9 mouse cellular contexts compared by ENCODE assay signal in the genomic region with DNA sequence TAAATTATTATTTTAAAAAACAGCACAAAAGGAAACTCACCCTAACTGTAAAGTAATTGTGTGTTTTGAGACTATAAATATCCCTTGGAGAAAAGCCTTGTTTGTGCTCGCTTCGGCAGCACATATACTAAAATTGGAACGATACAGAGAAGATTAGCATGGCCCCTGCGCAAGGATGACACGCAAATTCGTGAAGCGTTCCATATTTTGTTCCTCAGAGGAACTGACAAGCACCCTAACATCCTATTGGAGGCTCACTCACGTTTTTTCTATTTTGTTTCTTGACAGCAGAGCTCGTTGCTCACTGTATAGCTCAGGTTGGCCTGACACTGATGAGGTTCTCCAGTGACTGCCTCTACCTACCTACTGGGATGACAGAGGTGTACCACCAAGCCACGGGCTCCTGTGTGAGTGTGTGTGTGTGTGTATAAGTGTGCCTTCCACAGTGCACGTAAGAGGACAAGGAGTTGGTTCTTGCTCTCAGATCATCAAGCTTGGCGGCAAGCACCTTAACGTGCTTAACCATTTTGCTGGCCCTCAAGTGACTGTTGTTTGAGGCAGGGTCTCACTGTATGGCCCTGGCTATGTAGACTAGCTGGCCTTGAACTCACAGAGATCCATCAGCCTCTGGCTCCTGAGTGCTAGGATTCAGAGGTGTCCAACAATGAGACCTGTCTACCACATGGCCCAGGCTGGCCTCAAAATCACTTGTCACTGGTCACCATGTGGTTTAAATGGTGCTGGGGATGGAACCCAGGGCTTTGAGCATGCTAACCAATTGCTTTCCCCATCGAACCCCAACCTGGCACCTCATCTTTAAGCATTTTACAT. TPM values are rescaled to one million over a fixed set of nuclear protein-coding genes. Genes with fewer than 3 reads are reported as not detected.
DNase-seq lines count a peak whose midpoint lies in the region; ATAC-seq lines count a peak whose summit lies in the region.
"Had no signal": no experiment of that assay in that cellular context is flagged by ENCODE, and none has a peak within 500 bp of the region (broad histone marks: within the 10 kb centered on the region; RNA-seq: fewer than 3 reads in every experiment).

No protein-coding gene starts in this region.

- H3K4me2 ChIP-seq in midbrain, embryonic 15.5 days: peak overlapping the region; percentile 47

- peaks cover 12% of the 10 kb centered on the region for H3K36me3 ChIP-seq in midbrain, embryonic 15.5 days (replicated peaks)

- peak overlapping the region; percentile 99 for H3K27ac ChIP-seq in midbrain, embryonic 15.5 days

- H3K27me3 ChIP-seq in midbrain, embryonic 15.5 days (replicated peaks): no peaks in the 10 kb centered on the region
- H3K27me3 ChIP-seq: Patski had no signal

- intact Hi-C loops in heart, postnatal 10 days (cut with DNase I): no loop called here

- 22% methylated on average over 14 of the region's 14 CpGs for WGBS in midbrain, embryonic 15.5 days

- DNase-seq in cerebellum, adult 9-11 months: peak; percentile 70
- DNase-seq in cerebellum, adult 9-10 months: no peak
- peak; percentile 49 to 58 for DNase-seq in B cell, adult 2 months
- peak; percentile 83 for DNase-seq in embryo, embryonic 9.5 days (ENCODE audit: extremely low spot score)
- DNase-seq in heart, postnatal 10 days: peak; percentile 51 to 54
- peak; percentile 75 to 76 for DNase-seq in left cerebral cortex, adult 9 months (ENCODE audit: low spot score in 2 of 2)
- DNase-seq in gastrocnemius, postnatal 4 days (ENCODE audit: low spot score in 2 of 2): no peak

- H3K4me1 ChIP-seq in midbrain, embryonic 15.5 days: peaks cover 25% of the 10 kb centered on the region

- ATAC-seq in midbrain, embryonic 15.5 days (replicated peaks): peak; percentile 65

- no peaks in the 10 kb centered on the region for H3K9me3 ChIP-seq in midbrain, embryonic 15.5 days

- H3K4me3 ChIP-seq in midbrain, embryonic 15.5 days: peak overlapping the region; percentile 83

- peak overlapping the region; percentile 92 for H3K9ac ChIP-seq in midbrain, embryonic 15.5 days

RNA-seq across cellular contexts. Expression of a gene that starts 0.6 kb away (rescaled TPM):
- 10 to 100 TPM; 59.5 to 60.0 TPM for total RNA-seq in heart, postnatal 10 days (2021)
- polyA plus RNA-seq in midbrain, embryonic 15.5 days (2015; fragmentation: Nextera tagmentation; extraction: Ambion mirVana): 64.5 and 66.5 TPM in 2 replicates
- total RNA-seq in gastrocnemius, postnatal 4 days (2021): 10 to 100 TPM; 39.4 to 41.1 TPM

RNA-seq across cellular contexts. Expression of a gene that starts 1.3 kb away (rescaled TPM):
- total RNA-seq in heart, postnatal 10 days (2021): not detected
- polyA plus RNA-seq in midbrain, embryonic 15.5 days (2015; fragmentation: Nextera tagmentation; extraction: Ambion mirVana): not detected in 2 replicates
- total RNA-seq in gastrocnemius, postnatal 4 days (2021): not detected
- polyA plus RNA-seq: Patski had no signal

RNA-seq across cellular contexts. Expression of a gene that starts 7.5 kb away (rescaled TPM):
- total RNA-seq in heart, postnatal 10 days (2021): under 1 TPM; 0.17 to 0.22 TPM
- 3.1 and 3.3 TPM in 2 replicates for polyA plus RNA-seq in midbrain, embryonic 15.5 days (2015; fragmentation: Nextera tagmentation; extraction: Ambion mirVana)
- under 1 TPM; 0.41 to 0.56 TPM for total RNA-seq in gastrocnemius, postnatal 4 days (2021)

RNA-seq across cellular contexts. Expression of a gene that starts 11.7 kb away (rescaled TPM):
- total RNA-seq in heart, postnatal 10 days (2021): 10 to 100 TPM; 93.4 to 94.9 TPM
- polyA plus RNA-seq in midbrain, embryonic 15.5 days (2015; fragmentation: Nextera tagmentation; extraction: Ambion mirVana): 292 and 296 TPM in 2 replicates
- 100 to 1,000 TPM in 1 of 2 experiments, 10 to 100 TPM in 1; 97.9 to 102 TPM for total RNA-seq in gastrocnemius, postnatal 4 days (2021)

RNA-seq across cellular contexts. Expression of a gene that starts 17.5 kb away (rescaled TPM):
- total RNA-seq in heart, postnatal 10 days (2021): 1 to 10 TPM; 3.1 to 3.2 TPM
- polyA plus RNA-seq in midbrain, embryonic 15.5 days (2015; fragmentation: Nextera tagmentation; extraction: Ambion mirVana): 2.9 and 4.7 TPM in 2 replicates
- 1 to 10 TPM; 4.5 to 4.9 TPM for total RNA-seq in gastrocnemius, postnatal 4 days (2021)

Comparison
In these comparisons a context has a peak if more than half of its experiments do, and no peak if none do; other contexts are left out.
1. DNase-seq: peak in cerebellum, adult 9-11 months (single experiment), B cell, adult 2 months (2 of 2), embryo, embryonic 9.5 days (single experiment), heart, postnatal 10 days (2 of 2) and left cerebral cortex, adult 9 months (2 of 2); none in cerebellum, adult 9-10 months (single experiment) and gastrocnemius, postnatal 4 days (0 of 2).